Mouse (Mus musculus) heart, embryonic 11.5 days (tissue): ENCODE measurements around the gene Irf1. TPM values are rescaled to one million over a fixed set of nuclear protein-coding genes. Genes with fewer than 3 reads are reported as not detected.

Experiments
- ATAC-seq: fragments of 200-750 bp; cut with Nextera tagmentation; replicated peaks from 2 replicates; pipeline ENCODE4 v1.8.0; 2017; ENCODE audit warnings: moderate library complexity; ENCODE audit not compliant: insufficient number of reproducible peaks, low FRiP score, low TSS enrichment
- H3K27ac ChIP-seq: fragments of 300-500 bp; sonication (generic); 2 replicates; pipeline ENCODE4 v1.5.1; 2014; ENCODE audit warnings: mild to moderate bottlenecking, low read depth, low read length
- H3K27me3 ChIP-seq: fragments of 300-500 bp; sonication (generic); 2 replicates; pipeline ENCODE4 v1.6.1; 2014; ENCODE audit warnings: mild to moderate bottlenecking, low read length, mixed read lengths; ENCODE audit not compliant: control insufficient read depth, insufficient read depth
- H3K36me3 ChIP-seq: fragments of 300-500 bp; sonication (generic); 2 replicates; pipeline ENCODE4 v1.6.1; 2014; ENCODE audit warnings: mild to moderate bottlenecking, low read length, moderate library complexity, mixed read lengths; ENCODE audit not compliant: control insufficient read depth, insufficient read depth
- H3K4me1 ChIP-seq: fragments of 300-500 bp; sonication (generic); 2 replicates; pipeline ENCODE4 v1.6.1; 2014; ENCODE audit warnings: low read length; ENCODE audit not compliant: control insufficient read depth, insufficient read depth
- H3K4me2 ChIP-seq: fragments of 300-500 bp; sonication (generic); 2 replicates; pipeline ENCODE4 v1.6.1; 2014; ENCODE audit warnings: mild to moderate bottlenecking, moderate library complexity
- H3K4me3 ChIP-seq: fragments of 300-500 bp; sonication (generic); 2 replicates; pipeline ENCODE4 v1.5.1; 2014; ENCODE audit warnings: low read depth, low read length
- H3K9ac ChIP-seq: fragments of 300-500 bp; sonication (generic); 2 replicates; pipeline ENCODE4 v1.6.1; 2014; ENCODE audit warnings: mild to moderate bottlenecking, low read depth, low read length, moderate library complexity
- H3K9me3 ChIP-seq: fragments of 300-500 bp; sonication (generic); replicated peaks from 2 replicates; pipeline ENCODE4 v1.6.1; 2016; ENCODE audit warnings: low read length; ENCODE audit not compliant: control insufficient read depth
- WGBS: fragments of 180-500 bp; shearing (Covaris S2); extraction: QIAGEN DNeasy Blood & Tissue Kit; methylation state at CpG from one replicate; pipeline ENCODE4 v1.1.7; 2014; ENCODE audit not compliant: insufficient replicate concordance; 5-methylcytosine and 5-hydroxymethylcytosine counted together
- polyA plus RNA-seq: library from polyadenylated mRNA; unstranded; fragments of >200 nt; fragmentation: Nextera tagmentation; extraction: Ambion mirVana; gene quantifications from 2 replicates; pipeline ENCODE4 v1.2.1, GENCODE M21; 2014

Gene Irf1
- polyA plus RNA-seq, 1 experiment from 2014 or later: 8.8 TPM

- no peaks in the 10 kb centered on the region for H3K9me3 ChIP-seq
- H3K4me1 ChIP-seq: no peaks in the 10 kb centered on the region
- no peaks in the 10 kb centered on the region for H3K27me3 ChIP-seq
- no peak overlapping the region for H3K9ac ChIP-seq
- H3K27ac ChIP-seq: no peak overlapping the region
- WGBS: 72% methylated on average over 4 of the region's 4 CpGs
- no peak for ATAC-seq
- peaks cover 5% of the 10 kb centered on the region for H3K36me3 ChIP-seq
- no peak overlapping the region for H3K4me2 ChIP-seq
- H3K4me3 ChIP-seq: no peak overlapping the region
These were observed 11.5 kb downstream of the Irf1 start for GRCm38 (mm10) chr11:53781201-53781775.

- ATAC-seq: no peak
- Histone ChIP-seq H3K27me3 (no peaks in the 10 kb centered on the region), H3K9ac (no peak overlapping the region), H3K4me2 (no peak overlapping the region), H3K9me3 (no peaks in the 10 kb centered on the region), H3K36me3 (no peaks in the 10 kb centered on the region), H3K27ac (no peak overlapping the region), H3K4me1 (no peaks in the 10 kb centered on the region), H3K4me3 (no peak overlapping the region)
- 81% methylated on average over 7 of the region's 7 CpGs for WGBS
These were observed 12.2 kb downstream of the Irf1 start for GRCm38 (mm10) chr11:53781964-53782363.

- WGBS: 81% methylated on average over 9 of the region's 9 CpGs
- Histone ChIP-seq H3K4me1 (no peaks in the 10 kb centered on the region), H3K27me3 (no peaks in the 10 kb centered on the region), H3K4me3 (no peak overlapping the region), H3K4me2 (no peak overlapping the region), H3K27ac (no peak overlapping the region), H3K9me3 (no peaks in the 10 kb centered on the region), H3K9ac (no peak overlapping the region), H3K36me3 (no peaks in the 10 kb centered on the region)
- ATAC-seq: no peak
These were observed 13.5 kb downstream of the Irf1 start for GRCm38 (mm10) chr11:53783288-53783687.

- H3K4me2 ChIP-seq: no peak overlapping the region
- WGBS: 73% methylated on average over 3 of the region's 3 CpGs
- H3K4me1 ChIP-seq: no peaks in the 10 kb centered on the region; the same call in 1 of the 2 replicates
- H3K9me3 ChIP-seq: no peaks in the 10 kb centered on the region; the same call in 1 of the 2 replicates
- H3K27me3 ChIP-seq: no peaks in the 10 kb centered on the region
- no peaks in the 10 kb centered on the region for H3K36me3 ChIP-seq
- no peak overlapping the region for H3K27ac ChIP-seq
- no peak overlapping the region for H3K4me3 ChIP-seq
- ATAC-seq: no peak
- H3K9ac ChIP-seq: no peak overlapping the region
These were observed 15.6 kb downstream of the Irf1 start for GRCm38 (mm10) chr11:53785311-53785936.

- 73% methylated on average over 13 of the region's 13 CpGs for WGBS
- H3K9ac ChIP-seq: no peak overlapping the region
- no peak for ATAC-seq
- no peaks in the 10 kb centered on the region for H3K36me3 ChIP-seq
- H3K4me1 ChIP-seq: no peaks in the 10 kb centered on the region; the same call in 1 of the 2 replicates
- no peaks in the 10 kb centered on the region for H3K27me3 ChIP-seq
- H3K27ac ChIP-seq: no peak overlapping the region
- H3K4me2 ChIP-seq: no peak overlapping the region
- no peak overlapping the region for H3K4me3 ChIP-seq
- H3K9me3 ChIP-seq: no peaks in the 10 kb centered on the region; the same call in 1 of the 2 replicates
These were observed 16.5 kb downstream of the Irf1 start for GRCm38 (mm10) chr11:53786058-53787031.

- no peak for ATAC-seq
- Histone ChIP-seq H3K4me2 (no peak overlapping the region), H3K27ac (no peak overlapping the region), H3K9ac (no peak overlapping the region), H3K4me3 (no peak overlapping the region), H3K27me3 (no peaks in the 10 kb centered on the region), H3K4me1 (no peaks in the 10 kb centered on the region; the same call in 1 of the 2 replicates), H3K9me3 (no peaks in the 10 kb centered on the region; the same call in 1 of the 2 replicates), H3K36me3 (no peaks in the 10 kb centered on the region)
- 66% methylated on average over 8 of the region's 8 CpGs for WGBS
These were observed 18.4 kb downstream of the Irf1 start for GRCm38 (mm10) chr11:53788196-53788595.

- Histone ChIP-seq H3K4me1 (peaks cover 4% of the 10 kb centered on the region; the same call in 1 of the 2 replicates), H3K4me2 (no peak overlapping the region), H3K4me3 (no peak overlapping the region), H3K27me3 (no peaks in the 10 kb centered on the region), H3K36me3 (no peaks in the 10 kb centered on the region), H3K9me3 (no peaks in the 10 kb centered on the region; the same call in 1 of the 2 replicates), H3K27ac (no peak overlapping the region), H3K9ac (no peak overlapping the region)
- 67% methylated on average over 3 of the region's 3 CpGs for WGBS
- ATAC-seq: no peak
These were observed 19.5 kb downstream of the Irf1 start for GRCm38 (mm10) chr11:53789277-53789676.

GRCm38 (mm10) chr11:53792986-53793385 is 23.2 kb downstream of the Irf1 start:
- 68% methylated on average over 3 of the region's 3 CpGs for WGBS
- ATAC-seq: no peak
- no peaks in the 10 kb centered on the region for H3K36me3 ChIP-seq

More at GRCm38 (mm10) chr11:53792986-53793385, 23.2 kb downstream of the Irf1 start:
- H3K4me3 ChIP-seq: no peak overlapping the region
- peaks cover 24% of the 10 kb centered on the region for H3K4me1 ChIP-seq
- H3K9me3 ChIP-seq: no peaks in the 10 kb centered on the region; the same call in 1 of the 2 replicates
- no peaks in the 10 kb centered on the region for H3K27me3 ChIP-seq
- H3K4me2 ChIP-seq: no peak overlapping the region
- H3K27ac ChIP-seq: no peak overlapping the region
- no peak overlapping the region for H3K9ac ChIP-seq
